Mouse (Mus musculus): Measurements from ENCODE around the gene Cst8.

- TF ChIP-seq CTCF (IDR thresholded peaks at IDR 0.05; ENCODE audit: insufficient read depth, low read depth, low read length) (no peak), POLR2A (IDR thresholded peaks at IDR 0.05; ENCODE audit: insufficient read depth, low read depth, low read length) (no peak)
Measured at GRCm38 (mm10) chr2:148839224-148839623, 40.6 kb downstream of the Cst8 start.

Data from olfactory bulb, adult 2 months (tissue).